Mouse (Mus musculus): Measurements from ENCODE around the gene Serinc2. TPM values are rescaled to one million over a fixed set of nuclear protein-coding genes. Genes with fewer than 3 reads are reported as not detected.
A peak's percentile ranks its signal among the peaks of the same experiment; 100 is the strongest.

Gene Serinc2
- polyA plus RNA-seq, 1 experiment from 2014 or later: 1.3 TPM

DNA sequence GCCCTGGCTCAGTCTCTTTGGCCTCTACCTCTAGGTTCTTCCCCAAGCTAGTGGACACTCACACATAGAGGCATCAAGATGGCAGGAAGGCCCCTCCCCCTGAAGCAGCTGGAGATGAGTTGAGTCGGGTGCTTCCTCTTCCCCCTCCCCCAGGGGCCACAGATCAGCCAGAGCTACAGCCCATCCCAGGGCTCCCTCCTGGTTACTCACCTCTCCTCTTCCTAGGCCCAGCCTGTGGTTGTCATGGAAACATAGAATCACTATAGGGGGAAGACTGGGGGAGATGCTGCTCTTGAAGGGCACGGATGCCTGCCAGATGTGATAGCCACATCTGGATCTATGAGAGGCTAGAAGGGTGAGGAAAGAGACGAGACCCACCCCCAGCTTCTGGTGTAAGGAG is 25.7 kb upstream of the Serinc2 start:
- Histone ChIP-seq H3K27me3 (ENCODE audit: control insufficient read depth, insufficient read depth, low read depth, low read length) (peaks cover 44% of the 10 kb centered on the region), H3K4me1 (ENCODE audit: control insufficient read depth, low read depth, low read length) (peaks cover 19% of the 10 kb centered on the region), H3K4me3 (ENCODE audit: low read depth, low read length) (no peak overlapping the region), H3K9ac (ENCODE audit: low read depth, low read length) (no peak overlapping the region), H3K9me3 (replicated peaks; ENCODE audit: control insufficient read depth, low read length) (no peaks in the 10 kb centered on the region), H3K36me3 (ENCODE audit: control insufficient read depth, insufficient read depth) (no peaks in the 10 kb centered on the region), H3K27ac (ENCODE audit: low read length) (no peak overlapping the region), H3K4me2 (ENCODE audit: low read depth, low read length) (no peak overlapping the region)
- no peak for ATAC-seq (ENCODE audit: low read depth)
- whole genome bisulfite sequencing (ENCODE audit: insufficient replicate concordance): 23% methylated on average over 3 of the region's 3 CpGs

DNA sequence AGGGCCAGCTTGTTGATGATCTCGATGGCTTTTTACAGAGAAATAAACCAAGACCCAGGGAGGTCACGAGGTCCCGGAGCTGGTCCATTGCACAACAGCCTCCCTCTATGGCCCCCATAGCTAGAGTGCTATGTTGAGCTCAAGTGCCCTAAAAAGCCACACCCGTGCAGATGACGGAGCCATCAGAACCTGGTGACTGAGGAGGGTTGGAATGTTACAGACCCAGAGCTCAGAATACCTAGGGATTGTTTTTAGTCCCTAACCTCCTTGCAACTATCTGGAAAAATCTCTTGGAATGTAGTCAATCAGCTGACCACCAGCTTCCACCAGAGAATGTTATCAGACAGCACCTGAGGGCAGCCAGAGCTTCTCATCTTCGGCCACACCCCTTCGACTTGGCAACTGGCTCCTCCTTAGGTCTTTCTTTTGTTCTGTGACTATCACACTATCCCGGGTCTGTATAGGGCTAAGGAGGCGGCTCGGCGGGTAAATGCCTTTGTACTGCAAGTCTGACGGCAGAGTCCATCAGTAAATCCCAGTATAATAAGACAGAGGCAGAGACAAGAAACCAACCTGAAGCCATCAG is 23.4 kb upstream of the Serinc2 start:
- Histone ChIP-seq H3K4me2 (ENCODE audit: low read depth, low read length) (peak overlapping the region; percentile 5; the same call in 1 of the 2 replicates), H3K4me1 (ENCODE audit: control insufficient read depth, low read depth, low read length) (peaks cover 22% of the 10 kb centered on the region), H3K27me3 (ENCODE audit: control insufficient read depth, insufficient read depth, low read depth, low read length) (peaks cover 20% of the 10 kb centered on the region), H3K9me3 (replicated peaks; ENCODE audit: control insufficient read depth, low read length) (no peaks in the 10 kb centered on the region), H3K9ac (ENCODE audit: low read depth, low read length) (no peak overlapping the region), H3K4me3 (ENCODE audit: low read depth, low read length) (no peak overlapping the region), H3K36me3 (ENCODE audit: control insufficient read depth, insufficient read depth) (no peaks in the 10 kb centered on the region), H3K27ac (ENCODE audit: low read length) (no peak overlapping the region)
- ATAC-seq (ENCODE audit: low read depth): peak; percentile 56
- 32% methylated on average over 12 of the region's 12 CpGs for WGBS (ENCODE audit: insufficient replicate concordance)

DNA sequence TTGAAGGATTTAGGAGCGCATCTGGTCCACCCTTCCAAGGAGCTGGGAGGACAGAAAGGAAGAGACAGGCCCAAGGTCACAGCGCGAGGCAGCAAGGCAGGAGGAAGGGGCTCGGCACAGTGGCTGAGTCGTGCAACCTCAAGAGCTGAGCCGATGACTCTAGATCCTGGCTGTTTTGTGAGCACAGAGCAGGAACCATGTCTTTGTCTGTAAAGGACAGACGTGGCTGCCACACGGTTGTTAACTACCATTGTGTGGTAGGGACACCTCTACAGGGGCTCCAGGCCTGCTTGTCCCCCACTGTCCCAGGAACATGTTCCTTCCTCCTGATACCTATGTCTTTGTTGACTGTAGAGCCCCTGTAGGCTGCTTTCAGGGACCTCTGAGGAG is 20.6 kb upstream of the Serinc2 start:
- Histone ChIP-seq H3K27me3 (ENCODE audit: control insufficient read depth, insufficient read depth, low read depth, low read length) (peaks cover under 1% of the 10 kb centered on the region; the same call in 1 of the 2 replicates), H3K9me3 (replicated peaks; ENCODE audit: control insufficient read depth, low read length) (no peaks in the 10 kb centered on the region), H3K36me3 (ENCODE audit: control insufficient read depth, insufficient read depth) (no peaks in the 10 kb centered on the region), H3K9ac (ENCODE audit: low read depth, low read length) (no peak overlapping the region), H3K4me1 (ENCODE audit: control insufficient read depth, low read depth, low read length) (peaks cover 43% of the 10 kb centered on the region), H3K4me2 (ENCODE audit: low read depth, low read length) (no peak overlapping the region), H3K4me3 (ENCODE audit: low read depth, low read length) (no peak overlapping the region), H3K27ac (ENCODE audit: low read length) (no peak overlapping the region)
- no peak for ATAC-seq (ENCODE audit: low read depth)
- 66% methylated on average over 8 of the region's 8 CpGs for WGBS (ENCODE audit: insufficient replicate concordance)

DNA sequence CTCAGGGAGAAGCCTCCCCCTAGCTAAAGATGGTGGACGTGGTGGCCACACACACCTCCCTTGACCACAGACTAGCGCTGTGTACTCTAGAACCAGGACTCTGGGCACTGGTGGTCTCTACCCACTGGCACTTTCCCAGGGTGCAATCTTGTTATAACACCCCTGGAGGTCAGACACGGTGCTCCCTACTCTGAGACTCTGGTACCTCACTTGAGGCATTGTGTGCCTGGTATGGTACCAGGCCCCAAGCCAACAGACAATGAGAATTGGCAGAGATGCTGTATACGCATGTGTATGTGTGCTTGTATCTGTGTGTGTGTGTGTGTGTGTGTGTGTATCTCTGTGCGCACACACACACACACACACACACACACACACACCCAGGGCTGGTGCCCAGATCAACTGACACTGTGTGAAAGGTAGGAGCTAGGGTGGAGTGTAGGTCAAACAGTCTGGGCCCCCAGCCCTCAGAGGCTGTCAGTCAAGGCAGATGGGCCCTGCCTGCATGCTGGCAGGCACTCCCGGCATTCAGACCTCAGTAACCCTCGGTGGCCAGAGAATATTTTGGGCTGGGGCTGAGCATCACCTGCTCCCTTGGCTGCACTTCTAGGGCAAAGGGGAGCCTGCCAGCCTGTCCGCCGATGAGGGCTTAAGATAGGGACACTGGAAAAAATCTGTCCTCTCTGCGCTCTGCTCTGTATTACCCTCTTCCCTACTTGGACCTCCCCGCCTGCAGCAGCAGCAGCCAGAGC is 20.0 kb upstream of the Serinc2 start:
- H3K4me1 ChIP-seq (ENCODE audit: control insufficient read depth, low read depth, low read length): peaks cover 49% of the 10 kb centered on the region
- no peaks in the 10 kb centered on the region for H3K9me3 ChIP-seq (replicated peaks; ENCODE audit: control insufficient read depth, low read length)
- ATAC-seq (ENCODE audit: low read depth): no peak
- no peaks in the 10 kb centered on the region for H3K36me3 ChIP-seq (ENCODE audit: control insufficient read depth, insufficient read depth)
- WGBS (ENCODE audit: insufficient replicate concordance): 68% methylated on average over 11 of the region's 11 CpGs
- H3K4me2 ChIP-seq (ENCODE audit: low read depth, low read length): no peak overlapping the region
- H3K27me3 ChIP-seq (ENCODE audit: control insufficient read depth, insufficient read depth, low read depth, low read length): no peaks in the 10 kb centered on the region
- no peak overlapping the region for H3K4me3 ChIP-seq (ENCODE audit: low read depth, low read length)
- no peak overlapping the region for H3K9ac ChIP-seq (ENCODE audit: low read depth, low read length)
- H3K27ac ChIP-seq (ENCODE audit: low read length): no peak overlapping the region

DNA sequence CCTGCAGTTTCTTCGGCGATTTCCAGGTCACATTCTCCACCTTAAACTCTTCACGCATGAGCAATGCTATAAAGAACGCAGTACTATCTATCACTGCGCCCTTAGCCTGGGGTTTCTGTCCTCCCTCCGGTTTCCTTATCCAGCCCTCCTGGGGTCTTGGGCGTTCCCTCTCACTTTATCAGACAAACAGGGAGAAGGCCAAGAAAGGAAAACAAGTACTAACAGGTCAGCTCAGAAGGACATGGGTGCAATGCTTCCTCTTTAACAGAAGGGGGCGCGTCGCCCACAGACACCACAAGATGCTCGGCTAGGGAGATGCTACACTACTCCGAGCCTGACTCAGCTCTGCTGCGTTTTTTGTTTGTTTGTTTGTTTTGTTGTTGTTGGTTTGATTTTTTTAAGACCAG is 18.1 kb upstream of the Serinc2 start:
- Histone ChIP-seq H3K4me3 (ENCODE audit: low read depth, low read length) (peak overlapping the region; percentile 51), H3K4me2 (ENCODE audit: low read depth, low read length) (peak overlapping the region; percentile 60), H3K36me3 (ENCODE audit: control insufficient read depth, insufficient read depth) (no peaks in the 10 kb centered on the region), H3K27me3 (ENCODE audit: control insufficient read depth, insufficient read depth, low read depth, low read length) (no peaks in the 10 kb centered on the region), H3K9me3 (replicated peaks; ENCODE audit: control insufficient read depth, low read length) (no peaks in the 10 kb centered on the region), H3K27ac (ENCODE audit: low read length) (peak overlapping the region; percentile 96), H3K4me1 (ENCODE audit: control insufficient read depth, low read depth, low read length) (peaks cover 50% of the 10 kb centered on the region), H3K9ac (ENCODE audit: low read depth, low read length) (peak overlapping the region; percentile 67)
- ATAC-seq (ENCODE audit: low read depth): peak; percentile 83
- 4% methylated on average over 13 of the region's 13 CpGs for WGBS (ENCODE audit: insufficient replicate concordance)

DNA sequence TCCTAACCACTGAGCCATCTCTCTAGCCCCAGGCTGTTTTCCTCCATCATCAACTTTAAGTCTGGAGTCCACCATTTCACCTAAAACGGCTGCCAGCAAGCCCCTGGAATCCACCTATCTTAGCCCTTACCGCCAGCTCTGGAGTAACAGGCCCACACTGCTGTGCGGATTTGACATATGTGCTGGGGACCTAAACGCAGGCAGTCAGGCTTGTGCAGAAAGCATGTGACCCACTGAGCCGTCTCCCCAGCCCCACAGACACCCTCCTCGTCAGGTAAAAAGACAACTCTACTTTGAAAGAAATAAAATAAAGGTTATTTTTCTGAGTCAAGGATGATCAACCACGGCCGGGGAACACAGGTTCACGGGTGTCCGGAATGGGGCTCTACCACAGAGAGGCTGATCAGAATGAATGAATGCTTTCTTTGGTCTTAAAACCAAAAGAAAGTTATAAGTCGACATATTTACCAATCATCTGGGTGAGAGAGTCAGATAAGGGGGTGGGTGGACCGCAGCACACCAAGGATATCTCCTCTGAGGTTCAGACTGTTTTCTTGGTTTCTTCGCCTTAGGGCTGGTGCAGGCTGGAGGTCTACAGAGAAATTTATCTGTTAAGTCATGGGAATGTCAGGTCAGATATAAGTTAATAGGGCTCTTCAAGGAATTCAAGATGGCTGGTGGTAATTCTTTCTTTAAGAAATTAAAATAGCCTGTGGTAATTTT is 17.4 kb upstream of the Serinc2 start:
- Histone ChIP-seq H3K9me3 (replicated peaks; ENCODE audit: control insufficient read depth, low read length) (no peaks in the 10 kb centered on the region), H3K9ac (ENCODE audit: low read depth, low read length) (peak overlapping the region; percentile 67), H3K27ac (ENCODE audit: low read length) (peak overlapping the region; percentile 96), H3K4me2 (ENCODE audit: low read depth, low read length) (peak overlapping the region; percentile 60), H3K27me3 (ENCODE audit: control insufficient read depth, insufficient read depth, low read depth, low read length) (no peaks in the 10 kb centered on the region), H3K4me1 (ENCODE audit: control insufficient read depth, low read depth, low read length) (peaks cover 47% of the 10 kb centered on the region), H3K36me3 (ENCODE audit: control insufficient read depth, insufficient read depth) (no peaks in the 10 kb centered on the region), H3K4me3 (ENCODE audit: low read depth, low read length) (peak overlapping the region; percentile 51)
- 28% methylated on average over 13 of the region's 13 CpGs for WGBS (ENCODE audit: insufficient replicate concordance)
- peak; percentile 78 for ATAC-seq (ENCODE audit: low read depth)

DNA sequence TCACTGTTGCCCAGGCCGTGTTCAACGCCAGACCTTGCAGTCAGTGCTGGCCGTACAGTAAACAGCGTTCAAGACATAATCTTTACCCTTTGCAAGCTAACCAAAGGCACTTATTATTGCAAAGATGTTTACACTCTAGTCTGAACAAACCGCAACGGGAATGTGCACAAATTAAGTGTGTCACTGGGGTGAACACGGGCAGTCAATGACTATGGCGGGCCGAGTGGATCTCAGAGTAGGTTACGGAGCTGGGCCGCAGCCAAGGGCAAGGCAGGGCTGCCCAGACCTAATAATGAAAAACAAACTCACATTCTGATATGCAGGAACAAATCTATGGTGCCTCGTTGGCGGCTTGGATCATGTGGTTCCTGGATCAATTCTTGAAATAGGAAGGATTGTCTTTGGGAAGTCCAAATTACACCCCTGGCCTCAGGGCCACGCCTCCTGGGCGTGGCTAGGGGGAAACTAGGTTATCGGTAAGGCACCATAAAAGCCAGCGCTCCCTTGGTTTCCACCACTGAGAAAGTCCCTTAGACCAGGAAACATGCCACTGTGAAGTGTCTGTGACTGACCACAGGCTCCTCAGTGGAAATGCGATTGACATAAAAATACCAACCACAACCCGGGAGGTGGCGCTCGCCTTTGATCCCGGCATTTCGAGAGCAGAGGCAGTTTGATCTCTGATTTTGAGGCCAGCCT is 16.2 kb upstream of the Serinc2 start:
- 36% methylated on average over 23 of the region's 23 CpGs for WGBS (ENCODE audit: insufficient replicate concordance)
- Histone ChIP-seq H3K36me3 (ENCODE audit: control insufficient read depth, insufficient read depth) (no peaks in the 10 kb centered on the region), H3K27me3 (ENCODE audit: control insufficient read depth, insufficient read depth, low read depth, low read length) (peaks cover 4% of the 10 kb centered on the region; the same call in 1 of the 2 replicates), H3K27ac (ENCODE audit: low read length) (peak overlapping the region; percentile 96), H3K9ac (ENCODE audit: low read depth, low read length) (peak overlapping the region; percentile 67), H3K9me3 (replicated peaks; ENCODE audit: control insufficient read depth, low read length) (no peaks in the 10 kb centered on the region), H3K4me3 (ENCODE audit: low read depth, low read length) (peak overlapping the region; percentile 51), H3K4me2 (ENCODE audit: low read depth, low read length) (peak overlapping the region; percentile 60), H3K4me1 (ENCODE audit: control insufficient read depth, low read depth, low read length) (peaks cover 47% of the 10 kb centered on the region)
- peak; percentile 42 for ATAC-seq (ENCODE audit: low read depth)

DNA sequence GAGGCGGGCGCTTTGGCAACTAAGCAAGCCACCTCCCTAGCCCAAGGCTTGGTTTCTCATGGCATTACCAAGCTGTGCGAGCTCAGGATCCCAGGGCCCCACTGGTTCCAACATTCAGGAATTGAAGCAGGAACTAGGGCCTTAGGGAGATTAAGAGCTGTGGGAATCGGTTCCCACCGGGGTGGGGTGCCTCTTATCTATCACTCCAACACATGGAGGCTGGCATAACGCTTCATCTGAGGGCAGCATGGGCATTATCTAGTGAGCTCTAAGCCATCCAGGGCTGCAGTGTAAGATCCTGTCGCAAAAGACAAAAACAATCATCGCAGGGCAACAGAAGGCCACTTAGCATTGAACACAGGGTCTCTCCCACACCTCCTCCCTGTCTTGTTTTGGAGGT is 15.5 kb upstream of the Serinc2 start:
- ATAC-seq (ENCODE audit: low read depth): peak; percentile 59
- peak overlapping the region; percentile 40 for H3K9ac ChIP-seq (ENCODE audit: low read depth, low read length)
- no peaks in the 10 kb centered on the region for H3K36me3 ChIP-seq (ENCODE audit: control insufficient read depth, insufficient read depth)
- no peaks in the 10 kb centered on the region for H3K9me3 ChIP-seq (replicated peaks; ENCODE audit: control insufficient read depth, low read length)
- peak overlapping the region; percentile 60 for H3K4me2 ChIP-seq (ENCODE audit: low read depth, low read length)
- H3K4me1 ChIP-seq (ENCODE audit: control insufficient read depth, low read depth, low read length): peaks cover 47% of the 10 kb centered on the region
- 40% methylated on average over 8 of the region's 8 CpGs for WGBS (ENCODE audit: insufficient replicate concordance)
- H3K27ac ChIP-seq (ENCODE audit: low read length): peak overlapping the region; percentile 96
- peak overlapping the region; percentile 51 for H3K4me3 ChIP-seq (ENCODE audit: low read depth, low read length)
- peaks cover 4% of the 10 kb centered on the region; the same call in 1 of the 2 replicates for H3K27me3 ChIP-seq (ENCODE audit: control insufficient read depth, insufficient read depth, low read depth, low read length)
